Mouse (Mus musculus) myocyte (in vitro differentiated cells): ENCODE measurements around the gene Spred1.

Source experiments
- E2F4 ChIP-seq: IDR thresholded peaks from one replicate; pipeline ENCODE4 v1.6.1; 2011; ENCODE audit warnings: mild to moderate bottlenecking, control low read depth, moderate library complexity; ENCODE audit not compliant: insufficient read depth
- MYOG ChIP-seq, 3 experiments: IDR thresholded peaks; one replicate each; pipeline ENCODE4 v1.6.1; 2011; ENCODE audit warnings: control low read depth in 2 of 3, low read depth in 2 of 3, mild to moderate bottlenecking in 2 of 3; ENCODE audit not compliant: insufficient read length in 2 of 3, control insufficient read depth in 1 of 3, insufficient read depth in 1 of 3
- POLR2A ChIP-seq: IDR thresholded peaks from one replicate; pipeline ENCODE4 v1.6.1; 2011; ENCODE audit warnings: low read depth, mild to moderate bottlenecking, control low read depth, moderate library complexity; ENCODE audit not compliant: insufficient read length
- POLR2AphosphoS2 ChIP-seq: IDR thresholded peaks from one replicate; pipeline ENCODE4 v1.6.1; 2011; ENCODE audit warnings: low read depth, control low read depth; ENCODE audit not compliant: insufficient read length
- REST ChIP-seq: IDR thresholded peaks from one replicate; pipeline ENCODE4 v1.6.1; 2011; ENCODE audit warnings: mild to moderate bottlenecking, control low read depth, moderate library complexity; ENCODE audit not compliant: insufficient read depth, insufficient read length
- TCF12 ChIP-seq: IDR thresholded peaks from one replicate; pipeline ENCODE4 v1.6.1; 2011; ENCODE audit warnings: mild to moderate bottlenecking, control low read depth; ENCODE audit not compliant: poor library complexity, insufficient read depth, severe bottlenecking

DNA sequence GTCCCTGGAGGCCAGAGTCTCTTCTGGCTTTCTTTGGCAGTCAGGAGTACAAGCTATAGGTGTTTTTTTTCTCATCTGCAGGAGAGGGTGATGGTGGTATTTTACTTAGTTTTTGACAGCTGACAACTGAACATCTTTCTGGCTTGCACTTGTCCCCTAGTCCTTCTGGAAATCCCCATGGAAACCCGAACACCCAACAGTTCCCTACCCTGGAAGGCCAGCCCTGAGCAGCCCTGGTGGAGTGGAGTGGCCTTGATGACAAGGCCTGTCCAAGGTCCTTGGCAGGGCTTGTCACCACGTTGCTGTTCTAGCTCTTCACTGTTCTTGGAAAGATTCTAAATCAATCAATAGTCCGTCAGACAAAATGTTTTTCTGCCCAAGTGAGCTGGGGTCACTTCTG, 83.4 kb downstream of the Spred1 start:
- TF ChIP-seq POLR2AphosphoS2 (no peak), POLR2A (no peak), TCF12 (no peak), MYOG (IDR thresholded peaks at IDR 0.05; ENCODE audit: control insufficient read depth in 1 of 3, insufficient read depth in 1 of 3, insufficient read length in 2 of 3, low read depth in 2 of 3) (no peak), E2F4 (no peak), REST (no peak)
